Mouse (Mus musculus): ENCODE measurements at regions not wholly inside any gene's neighbourhood (a gene's known extent, or its start where the extent isn't known, plus 50 kb on each side); places are given as distances from the start of the nearest gene placed in this dataset.

- no peak for DNase-seq (ENCODE audit: low spot score)
Measured at GRCm38 (mm10) chr4:9132356-9132755, 893.5 kb upstream of the Car8 start.

DNA sequence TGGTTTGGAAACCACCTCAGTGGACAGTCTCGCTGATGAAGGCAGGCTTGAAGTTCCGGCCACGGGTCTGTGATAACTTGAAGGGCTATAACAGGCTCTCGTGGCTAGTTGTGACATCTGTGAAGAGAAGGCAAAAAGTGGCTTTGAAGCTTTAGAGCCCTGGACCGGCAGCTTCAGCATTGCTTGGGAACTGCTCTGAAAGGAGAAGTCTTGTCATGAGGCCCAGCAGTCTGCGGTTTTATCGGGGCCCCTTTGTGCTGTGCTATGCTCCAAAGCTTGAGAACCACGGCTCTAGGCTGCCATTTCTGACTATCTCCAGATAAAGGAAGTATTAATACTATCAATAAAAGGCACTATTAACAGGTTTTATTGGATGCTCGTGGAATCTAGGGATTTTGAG, 892.8 kb upstream of the Car8 start:
- no peak for DNase-seq (ENCODE audit: low spot score)

GRCm38 (mm10) chr4:9125236-9125963, 886.6 kb upstream of the Car8 start:
- DNase-seq (ENCODE audit: low spot score), result no peak

DNA sequence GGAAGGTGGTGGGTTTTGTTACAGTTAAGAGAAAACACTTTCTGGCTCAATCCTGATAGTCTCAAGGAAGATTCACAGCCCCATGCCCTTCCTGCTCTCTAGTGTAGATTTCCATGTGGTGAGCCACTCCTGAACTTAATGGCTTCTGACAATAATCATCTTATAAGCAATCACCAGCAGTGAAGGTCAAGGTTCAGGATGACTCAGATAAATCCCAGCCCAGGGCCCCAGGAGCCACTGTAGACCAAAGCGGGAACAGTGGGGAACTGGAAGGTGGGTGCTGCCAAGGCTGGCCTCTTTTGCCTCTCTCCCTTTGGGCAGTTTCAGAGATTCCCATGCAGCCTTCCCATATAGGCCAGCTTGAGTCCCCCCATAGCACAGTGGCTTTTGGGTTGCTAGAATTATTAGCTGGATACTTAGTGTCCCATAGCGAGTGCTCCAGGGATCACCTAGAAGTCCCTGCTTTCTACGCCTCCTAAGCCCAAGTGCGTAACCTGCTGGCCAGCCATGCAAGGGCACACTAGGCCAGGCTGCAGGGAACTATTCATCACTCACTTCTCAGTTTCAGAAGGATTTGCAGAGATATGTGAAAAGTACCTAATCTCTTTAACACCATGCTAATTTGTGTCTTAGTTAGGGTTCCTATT, 885.9 kb upstream of the Car8 start:
- DNase-seq (ENCODE audit: low spot score), result no peak

DNA sequence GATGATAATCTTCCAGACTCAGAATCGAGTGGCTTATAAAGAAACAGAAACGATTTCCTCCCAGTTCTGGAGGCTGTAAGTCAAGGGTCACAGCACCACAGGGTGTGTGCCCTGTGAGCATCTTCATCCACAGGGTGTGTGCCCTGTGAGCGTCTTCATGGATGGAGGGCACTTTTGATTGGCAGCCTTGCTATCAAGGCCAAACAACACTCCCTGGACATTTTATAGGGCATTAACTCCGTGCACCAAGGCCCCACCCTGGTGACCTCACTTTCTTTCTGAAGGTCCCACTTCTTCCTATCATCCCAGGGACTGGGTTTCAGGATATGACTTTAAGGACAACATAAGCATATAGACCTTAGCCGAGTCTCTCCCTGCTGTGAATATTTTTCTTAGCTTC, 885.3 kb upstream of the Car8 start:
- no peak for DNase-seq (ENCODE audit: low spot score)

DNA sequence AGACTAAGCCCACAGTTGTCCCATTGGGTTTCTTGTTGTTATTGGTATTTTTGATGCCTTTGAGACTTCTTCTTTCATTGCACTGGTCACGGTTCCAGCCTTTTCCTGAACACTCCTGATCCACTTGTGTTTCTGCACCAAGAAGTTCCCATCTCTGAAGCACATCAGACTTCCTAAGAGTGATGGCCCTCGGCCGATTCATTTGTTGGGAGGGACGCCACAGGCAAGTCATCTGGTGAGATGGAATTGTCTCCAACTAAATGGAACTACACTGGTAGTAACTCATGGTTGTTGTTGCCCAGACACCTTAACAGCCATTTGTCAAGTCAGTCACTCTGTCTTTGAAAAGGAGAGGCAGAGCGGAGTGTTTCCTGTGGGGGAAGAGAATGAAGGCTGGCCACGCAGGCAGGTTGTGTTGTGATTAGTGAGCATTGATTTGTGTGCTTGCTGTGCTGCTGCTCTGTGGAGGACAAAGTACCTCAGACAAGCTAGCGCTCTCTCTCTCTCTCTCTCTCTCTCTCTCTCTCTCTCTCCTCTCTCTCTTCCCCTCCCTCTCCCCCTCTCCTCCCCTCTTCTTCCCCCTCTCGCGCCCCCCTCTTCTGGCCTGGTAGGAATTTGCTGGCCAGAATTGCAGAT, 884.7 kb upstream of the Car8 start:
- DNase-seq (ENCODE audit: low spot score), result no peak

GRCm38 (mm10) chr4:9122639-9123286, 883.9 kb upstream of the Car8 start:
- no peak for DNase-seq (ENCODE audit: low spot score)

GRCm38 (mm10) chr4:9116955-9117647, 878.3 kb upstream of the Car8 start:
- DNase-seq (ENCODE audit: low spot score), result no peak

DNA sequence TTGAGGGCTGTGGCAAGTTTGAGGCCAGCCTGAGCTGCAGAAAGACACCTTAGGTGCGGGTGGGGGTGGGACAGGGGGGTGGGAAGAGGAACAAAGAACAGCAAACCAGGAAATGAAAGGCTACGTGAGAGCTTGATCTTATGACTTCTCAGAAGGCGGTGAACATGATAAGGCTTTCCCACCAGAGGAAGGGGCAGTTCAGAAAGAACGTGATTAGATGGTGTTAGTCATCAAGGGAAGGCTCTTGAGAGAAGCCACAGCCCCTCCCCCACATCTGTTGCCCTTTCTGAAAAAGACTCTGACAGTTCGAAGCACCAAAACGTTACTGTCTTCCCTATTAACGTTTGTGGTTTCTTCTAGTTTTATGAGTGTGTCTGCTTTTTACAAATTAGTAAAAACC, 877.0 kb upstream of the Car8 start:
- no peak for DNase-seq (ENCODE audit: low spot score)

DNA sequence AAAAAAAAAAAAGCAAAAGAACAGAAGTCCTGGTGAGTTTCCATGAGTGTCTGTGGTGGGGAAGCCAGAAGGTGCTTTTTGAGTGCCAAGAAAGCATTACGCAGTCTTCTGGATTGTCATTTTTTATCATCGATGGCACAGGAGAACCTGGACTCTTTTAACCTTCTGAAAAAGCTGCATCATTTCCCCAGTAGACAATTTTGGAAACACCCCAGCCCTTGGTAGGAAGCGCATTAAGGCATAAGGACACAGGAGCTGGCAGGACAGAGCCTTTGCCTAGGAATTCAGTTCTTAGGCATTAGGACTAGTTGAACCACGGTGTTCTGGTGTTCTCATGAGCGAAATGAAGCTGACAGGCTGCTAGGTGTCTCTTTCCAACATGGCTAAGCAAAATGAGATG, 875.1 kb upstream of the Car8 start:
- no peak for DNase-seq (ENCODE audit: low spot score)

- DNase-seq (ENCODE audit: low spot score), result peak; percentile 20
Measured at GRCm38 (mm10) chr4:9110355-9110754, 871.5 kb upstream of the Car8 start.

- no peak for DNase-seq (ENCODE audit: low spot score)
Measured at GRCm38 (mm10) chr4:9107295-9107694, 868.5 kb upstream of the Car8 start.

DNA sequence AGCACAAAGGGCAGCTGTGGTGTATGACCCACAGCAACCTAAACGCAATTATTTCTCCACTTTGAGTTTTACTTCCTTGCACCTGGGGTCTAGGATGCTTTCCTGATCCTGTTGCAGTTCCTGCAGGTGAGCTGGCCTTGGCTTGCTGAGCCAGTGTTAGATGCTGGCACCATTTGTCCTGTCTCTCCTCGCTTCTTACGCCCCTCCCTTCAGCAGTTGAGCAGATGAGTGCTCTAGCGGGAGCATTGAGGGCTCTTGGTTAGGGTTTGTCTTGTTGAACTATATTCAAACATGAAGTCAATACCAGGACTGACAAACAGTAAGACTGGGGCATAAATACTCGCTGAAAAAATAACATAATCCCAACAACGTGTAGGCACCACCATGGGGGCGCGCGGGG, 867.9 kb upstream of the Car8 start:
- no peak for DNase-seq (ENCODE audit: low spot score)

DNA sequence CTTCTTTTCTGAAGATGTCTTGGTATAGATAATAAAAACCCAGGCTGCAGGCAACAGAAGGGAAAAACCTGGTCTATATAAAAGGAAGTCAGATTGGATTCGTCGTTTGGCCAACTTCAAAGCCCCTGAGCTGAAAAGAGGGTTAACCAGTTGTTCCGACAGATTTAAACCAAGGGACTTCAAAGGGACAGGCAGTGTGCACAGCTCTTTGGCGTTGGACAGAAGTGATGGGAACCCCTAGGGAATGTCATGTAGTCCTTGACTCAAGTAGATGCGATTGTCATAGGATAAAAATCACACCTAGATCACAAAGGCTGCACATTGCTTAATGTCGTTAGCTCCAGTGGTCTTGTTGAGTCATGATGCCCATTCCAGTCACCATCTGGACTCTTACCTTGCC, 865.8 kb upstream of the Car8 start:
- DNase-seq (ENCODE audit: low spot score), result no peak

- DNase-seq (ENCODE audit: low spot score), result no peak
Measured at GRCm38 (mm10) chr4:9103958-9104357, 865.1 kb upstream of the Car8 start.

GRCm38 (mm10) chr4:9096809-9097700, 858.2 kb upstream of the Car8 start:
- DNase-seq (ENCODE audit: low spot score), result peak; percentile 76

DNA sequence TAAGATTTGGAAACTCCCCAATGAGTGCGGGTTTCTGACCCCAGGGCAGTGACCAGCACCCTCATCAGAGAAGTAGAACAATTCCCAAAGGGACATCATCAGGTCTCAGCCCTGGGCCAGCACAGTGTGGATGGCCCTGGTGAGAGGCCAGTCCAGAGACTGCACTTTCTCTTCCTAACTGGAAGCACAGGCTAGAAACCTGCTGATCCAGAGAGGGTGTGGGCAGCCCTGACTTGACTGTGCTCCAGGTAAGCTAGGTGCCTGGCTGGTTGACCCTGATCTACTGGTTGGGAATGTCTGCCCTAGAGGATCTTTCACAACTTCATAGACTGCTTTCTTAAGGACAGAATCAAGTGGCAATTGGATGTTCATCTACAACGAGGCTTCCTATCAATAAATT, 857.4 kb upstream of the Car8 start:
- no peak for DNase-seq (ENCODE audit: low spot score)

DNA sequence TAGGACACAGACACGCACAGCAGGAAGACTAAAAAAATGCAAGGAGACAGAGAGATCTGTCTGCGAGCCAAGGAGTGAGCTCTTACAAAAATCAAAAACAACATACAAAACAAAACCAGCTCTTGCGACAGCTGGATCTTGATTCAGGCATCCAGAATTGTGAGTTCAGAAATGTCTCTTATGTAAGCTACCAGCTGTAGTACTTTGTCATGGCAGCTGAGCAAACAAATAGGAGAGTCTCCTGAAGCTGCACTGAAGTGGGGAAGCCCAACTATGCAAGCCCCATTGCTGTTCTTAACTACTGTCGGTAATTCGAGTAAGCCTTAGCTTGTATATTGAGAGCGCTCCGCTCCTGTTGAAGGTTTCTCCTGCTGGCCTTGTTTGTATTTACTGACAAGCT, 856.8 kb upstream of the Car8 start:
- no peak for DNase-seq (ENCODE audit: low spot score)

- DNase-seq (ENCODE audit: low spot score), result no peak
Measured at GRCm38 (mm10) chr4:9094522-9094921, 855.7 kb upstream of the Car8 start.

DNA sequence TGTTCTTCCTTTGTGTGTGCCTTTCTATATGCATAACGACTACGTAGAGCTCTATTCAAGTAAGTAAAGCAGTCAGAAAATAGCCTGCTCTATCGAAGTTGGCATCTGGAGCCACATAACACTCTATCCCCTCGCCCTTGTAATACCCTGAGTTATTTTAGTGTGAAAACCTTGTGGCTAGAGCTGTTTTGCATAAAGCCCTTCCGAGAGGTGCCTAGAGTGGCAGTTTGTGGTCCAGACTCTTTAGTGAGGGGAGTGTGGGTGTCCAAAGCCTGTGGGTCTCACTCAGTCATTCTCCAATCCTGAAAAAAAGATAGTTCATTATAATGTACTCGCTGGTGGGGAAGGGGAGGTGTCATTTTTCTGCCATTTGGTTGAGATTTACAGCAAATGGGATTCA, 855.2 kb upstream of the Car8 start:
- no peak for DNase-seq (ENCODE audit: low spot score)

- no peak for DNase-seq (ENCODE audit: low spot score)
Measured at GRCm38 (mm10) chr4:9083526-9083925, 844.7 kb upstream of the Car8 start.
